Mouse (Mus musculus): ENCODE data around the gene Tet2.

- TF ChIP-seq CTCF (IDR thresholded peaks at IDR 0.05; ENCODE audit: low read depth, low read length) (no peak), POLR2A (IDR thresholded peaks at IDR 0.05; ENCODE audit: extremely low read depth, insufficient read depth, low read length) (no peak)
Measured at GRCm38 (mm10) chr3:133462485-133462884, 82.5 kb downstream of the Tet2 start.

Data from liver, adult 2 months (tissue).